Mouse (Mus musculus): ENCODE data around the gene Irf8. TPM values are rescaled to one million over a fixed set of nuclear protein-coding genes. Genes with fewer than 3 reads are reported as not detected.

The Irf8 gene
- polyA plus RNA-seq, 1 experiment from 2014 or later: 4.5 TPM

GRCm38 (mm10) chr8:120725576-120725950 is 10.6 kb upstream of the Irf8 start:
- WGBS: 75% methylated on average over 5 of the region's 5 CpGs

GRCm38 (mm10) chr8:120726051-120726450 is 10.1 kb upstream of the Irf8 start:
- WGBS: 61% methylated on average over 5 of the region's 5 CpGs
- no peaks in the 10 kb centered on the region for H3K4me1 ChIP-seq
- H3K4me3 ChIP-seq: no peak overlapping the region
- 0 out of 2 replicates have a peak, but pooled peaks cover 2% of the 10 kb centered on the region for H3K9me3 ChIP-seq
- peaks cover 25% of the 10 kb centered on the region for H3K27me3 ChIP-seq (ENCODE audit: insufficient read depth, poor library complexity, severe bottlenecking)
- DNase-seq (ENCODE audit: low spot score): no peak
- no peaks in the 10 kb centered on the region for H3K36me3 ChIP-seq
- no peak overlapping the region for H3K27ac ChIP-seq

More at GRCm38 (mm10) chr8:120725576-120725950, 10.6 kb upstream of the Irf8 start:
- peaks cover 25% of the 10 kb centered on the region for H3K27me3 ChIP-seq (ENCODE audit: insufficient read depth, poor library complexity, severe bottlenecking)
- H3K36me3 ChIP-seq: no peaks in the 10 kb centered on the region
- 0 out of 2 replicates have a peak, but pooled peaks cover 2% of the 10 kb centered on the region for H3K9me3 ChIP-seq
- no peak overlapping the region for H3K27ac ChIP-seq
- no peaks in the 10 kb centered on the region for H3K4me1 ChIP-seq
- H3K4me3 ChIP-seq: no peak overlapping the region
- no peak for DNase-seq (ENCODE audit: low spot score)

- 64% methylated on average over 9 of the region's 9 CpGs for WGBS
- no peak overlapping the region for H3K4me3 ChIP-seq
- H3K27me3 ChIP-seq (ENCODE audit: insufficient read depth, poor library complexity, severe bottlenecking): peaks cover 42% of the 10 kb centered on the region
- H3K4me1 ChIP-seq: 0 out of 2 replicates have a peak, but pooled peaks cover 5% of the 10 kb centered on the region
- DNase-seq (ENCODE audit: low spot score): no peak
- H3K27ac ChIP-seq: no peak overlapping the region
- no peaks in the 10 kb centered on the region for H3K36me3 ChIP-seq
- no peaks in the 10 kb centered on the region for H3K9me3 ChIP-seq
Observed at GRCm38 (mm10) chr8:120728488-120729160, 7.5 kb upstream of the Irf8 start.

- Histone ChIP-seq H3K27ac (no peak overlapping the region), H3K36me3 (no peaks in the 10 kb centered on the region), H3K9me3 (no peaks in the 10 kb centered on the region), H3K27me3 (ENCODE audit: insufficient read depth, poor library complexity, severe bottlenecking) (peaks cover 67% of the 10 kb centered on the region), H3K4me3 (no peak overlapping the region), H3K4me1 (peaks cover 21% of the 10 kb centered on the region)
- WGBS: 46% methylated on average over 14 of the region's 14 CpGs
- DNase-seq (ENCODE audit: low spot score): no peak
Observed at GRCm38 (mm10) chr8:120731582-120731981, 4.6 kb upstream of the Irf8 start.

- no peak overlapping the region for H3K4me3 ChIP-seq
- H3K36me3 ChIP-seq: no peaks in the 10 kb centered on the region
- H3K27ac ChIP-seq: no peak overlapping the region
- no peaks in the 10 kb centered on the region for H3K9me3 ChIP-seq
- peaks cover 72% of the 10 kb centered on the region for H3K27me3 ChIP-seq (ENCODE audit: insufficient read depth, poor library complexity, severe bottlenecking)
- DNase-seq (ENCODE audit: low spot score): no peak
- peaks cover 21% of the 10 kb centered on the region for H3K4me1 ChIP-seq
- WGBS: 53% methylated on average over 6 of the region's 6 CpGs
Observed at GRCm38 (mm10) chr8:120732068-120732467, 4.1 kb upstream of the Irf8 start.

- Histone ChIP-seq H3K27ac (peak overlapping the region; percentile 57; the same call in 1 of the 2 replicates), H3K4me1 (peaks cover 21% of the 10 kb centered on the region), H3K27me3 (ENCODE audit: insufficient read depth, poor library complexity, severe bottlenecking) (peaks cover 91% of the 10 kb centered on the region), H3K36me3 (no peaks in the 10 kb centered on the region), H3K4me3 (peak overlapping the region; percentile 63), H3K9me3 (no peaks in the 10 kb centered on the region)
- WGBS: 3% methylated on average over 11 of the region's 11 CpGs
- DNase-seq (ENCODE audit: low spot score): no peak
Observed at GRCm38 (mm10) chr8:120736486-120736885, 328 bp downstream of the Irf8 start.

- no peak for DNase-seq (ENCODE audit: low spot score)
- Histone ChIP-seq H3K27ac (no peak overlapping the region), H3K9me3 (no peaks in the 10 kb centered on the region), H3K27me3 (ENCODE audit: insufficient read depth, poor library complexity, severe bottlenecking) (peaks cover 87% of the 10 kb centered on the region), H3K4me3 (peak overlapping the region; percentile 63; the same call in 1 of the 2 replicates), H3K4me1 (peaks cover 21% of the 10 kb centered on the region), H3K36me3 (no peaks in the 10 kb centered on the region)
- 61% methylated on average over 7 of the region's 7 CpGs for WGBS
Observed at GRCm38 (mm10) chr8:120737166-120737565, 1.0 kb downstream of the Irf8 start.

- 76% methylated on average over 4 of the region's 4 CpGs for whole genome bisulfite sequencing
- Histone ChIP-seq H3K4me3 (no peak overlapping the region), H3K36me3 (no peaks in the 10 kb centered on the region), H3K4me1 (peaks cover 21% of the 10 kb centered on the region), H3K27me3 (ENCODE audit: insufficient read depth, poor library complexity, severe bottlenecking) (peaks cover 80% of the 10 kb centered on the region), H3K27ac (no peak overlapping the region), H3K9me3 (no peaks in the 10 kb centered on the region)
- DNase-seq (ENCODE audit: low spot score): no peak
Observed at GRCm38 (mm10) chr8:120738771-120739170, 2.6 kb downstream of the Irf8 start.

- DNase-seq (ENCODE audit: low spot score): no peak
- Histone ChIP-seq H3K4me3 (no peak overlapping the region), H3K27me3 (ENCODE audit: insufficient read depth, poor library complexity, severe bottlenecking) (peaks cover 79% of the 10 kb centered on the region), H3K9me3 (no peaks in the 10 kb centered on the region), H3K27ac (no peak overlapping the region), H3K4me1 (peaks cover 26% of the 10 kb centered on the region), H3K36me3 (no peaks in the 10 kb centered on the region)
- 75% methylated on average over 15 of the region's 15 CpGs for WGBS
Observed at GRCm38 (mm10) chr8:120739526-120739925, 3.4 kb downstream of the Irf8 start.

- no peak for DNase-seq (ENCODE audit: low spot score)
- Histone ChIP-seq H3K9me3 (no peaks in the 10 kb centered on the region), H3K36me3 (no peaks in the 10 kb centered on the region), H3K27me3 (ENCODE audit: insufficient read depth, poor library complexity, severe bottlenecking) (peaks cover 78% of the 10 kb centered on the region), H3K4me3 (no peak overlapping the region), H3K4me1 (peaks cover 24% of the 10 kb centered on the region), H3K27ac (no peak overlapping the region)
- WGBS: 76% methylated on average over 2 of the region's 2 CpGs
Observed at GRCm38 (mm10) chr8:120740579-120740978, 4.4 kb downstream of the Irf8 start.

- no peak overlapping the region for H3K27ac ChIP-seq
- peaks cover 78% of the 10 kb centered on the region for H3K27me3 ChIP-seq (ENCODE audit: insufficient read depth, poor library complexity, severe bottlenecking)
- no peak for DNase-seq (ENCODE audit: low spot score)
- H3K4me3 ChIP-seq: no peak overlapping the region
- H3K9me3 ChIP-seq: no peaks in the 10 kb centered on the region
- no peaks in the 10 kb centered on the region for H3K36me3 ChIP-seq
- H3K4me1 ChIP-seq: peaks cover 20% of the 10 kb centered on the region
- 81% methylated on average over 17 of the region's 17 CpGs for WGBS
Observed at GRCm38 (mm10) chr8:120741001-120741400, 4.8 kb downstream of the Irf8 start.

- Histone ChIP-seq H3K4me3 (no peak overlapping the region), H3K9me3 (no peaks in the 10 kb centered on the region), H3K27me3 (ENCODE audit: insufficient read depth, poor library complexity, severe bottlenecking) (peaks cover 76% of the 10 kb centered on the region), H3K27ac (no peak overlapping the region), H3K36me3 (no peaks in the 10 kb centered on the region), H3K4me1 (peaks cover 13% of the 10 kb centered on the region)
- DNase-seq (ENCODE audit: low spot score): no peak
- 82% methylated on average over 15 of the region's 15 CpGs for WGBS
Observed at GRCm38 (mm10) chr8:120741815-120742530, 5.8 kb downstream of the Irf8 start.

GRCm38 (mm10) chr8:120743149-120743897 is 7.2 kb downstream of the Irf8 start:
- H3K4me3 ChIP-seq: no peak overlapping the region
- peaks cover 13% of the 10 kb centered on the region for H3K4me1 ChIP-seq
- DNase-seq (ENCODE audit: low spot score): no peak
- peak overlapping the region; percentile 74; the same call in 1 of the 2 replicates for H3K27ac ChIP-seq
- no peaks in the 10 kb centered on the region for H3K9me3 ChIP-seq
- 69% methylated on average over 12 of the region's 12 CpGs for WGBS
- no peaks in the 10 kb centered on the region for H3K36me3 ChIP-seq
- peaks cover 76% of the 10 kb centered on the region for H3K27me3 ChIP-seq (ENCODE audit: insufficient read depth, poor library complexity, severe bottlenecking)
